8 mouse cellular contexts compared by ENCODE assay signal in genomic region chr13:85288843-85289713, GRCm38 (mm10). TPM values are rescaled to one million over a fixed set of nuclear protein-coding genes. Genes with fewer than 3 reads are reported as not detected.
DNase-seq lines count a peak whose midpoint lies in the region; ATAC-seq and TF ChIP-seq lines count a peak whose summit lies in the region.

Gene Rasa1 (minus strand): TSS chr13:85289130.

- H3K4me2 ChIP-seq in kidney, embryonic 16.5 days (replicated peaks; ENCODE audit: low read depth, low read length): peak within 1 kb of the TSS; percentile 60
- peak within 1 kb of the TSS; percentile 92 for H3K4me2 ChIP-seq in myocyte (ENCODE audit: low read depth)

- WGBS in heart, embryonic 10.5 days: under 1% methylated on average over 95 of the region's 97 CpGs
- WGBS in kidney, embryonic 16.5 days: under 1% methylated on average over 84 of the region's 97 CpGs
- under 1% methylated on average over 91 of the region's 97 CpGs for WGBS in liver, adult 2 months

- H3K27ac ChIP-seq in heart, embryonic 10.5 days: peak within 1 kb of the TSS; percentile 96
- H3K27ac ChIP-seq in kidney, embryonic 16.5 days (ENCODE audit: low read length): peak within 1 kb of the TSS; percentile 100
- peak within 1 kb of the TSS; percentile 74 for H3K27ac ChIP-seq in liver, adult 2 months (replicated peaks; ENCODE audit: insufficient read depth, low read depth, low read length)

- peak within 1 kb of the TSS; percentile 85 for H3ac ChIP-seq in myocyte (ENCODE audit: control insufficient read depth, insufficient read length)

- no peaks in the 10 kb centered on the region for H3K9me3 ChIP-seq in heart, embryonic 10.5 days
- H3K9me3 ChIP-seq in kidney, embryonic 16.5 days (ENCODE audit: low read length): no peaks in the 10 kb centered on the region

- peak; percentile 95 for ATAC-seq in erythroblast, adult 5-6 weeks (replicated peaks; ENCODE audit: low FRiP score, poor library complexity, severe bottlenecking)
- ATAC-seq in kidney, embryonic 16.5 days (ENCODE audit: low FRiP score, low TSS enrichment): peak; percentile 99

- H3K36me3 ChIP-seq in heart, embryonic 10.5 days: no peaks in the 10 kb centered on the region
- no peaks in the 10 kb centered on the region for H3K36me3 ChIP-seq in kidney, embryonic 16.5 days (ENCODE audit: insufficient read depth, low read length)
- no peaks in the 10 kb centered on the region for H3K36me3 ChIP-seq in liver, adult 2 months (ENCODE audit: control insufficient read depth, insufficient read depth, low read length)
- no peaks in the 10 kb centered on the region for H3K36me3 ChIP-seq in myocyte (ENCODE audit: control insufficient read depth, insufficient read depth)
- no peaks in the 10 kb centered on the region for H3K36me3 ChIP-seq in splenic B cell, adult 2 months (ENCODE audit: control insufficient read depth, insufficient read depth, low read length, poor library complexity, severe bottlenecking)

- H3K79me2 ChIP-seq in liver, adult 2 months (ENCODE audit: control insufficient read depth, insufficient read depth, low read length): peaks cover 10% of the 10 kb centered on the region; the same call in 1 of the 2 replicates
- H3K79me2 ChIP-seq in myocyte (ENCODE audit: control insufficient read depth, insufficient read depth): peaks cover 42% of the 10 kb centered on the region

- H3K4me3 ChIP-seq in heart, embryonic 10.5 days: peak within 1 kb of the TSS; percentile 97
- H3K4me3 ChIP-seq in kidney, embryonic 16.5 days (ENCODE audit: low read length): peak within 1 kb of the TSS; percentile 61
- peak within 1 kb of the TSS; percentile 68 for H3K4me3 ChIP-seq in liver, adult 2 months (ENCODE audit: insufficient read depth, low read depth, low read length)
- H3K4me3 ChIP-seq in myocyte: peak within 1 kb of the TSS; percentile 81

- no peak for TF ChIP-seq CTCF in liver, adult 2 months (IDR thresholded peaks at IDR 0.05; ENCODE audit: low read depth, low read length)

- no peaks in the 10 kb centered on the region for H3K4me1 ChIP-seq in heart, embryonic 10.5 days
- H3K4me1 ChIP-seq in kidney, embryonic 16.5 days (ENCODE audit: insufficient read depth, low read length): peaks cover 4% of the 10 kb centered on the region; the same call in 1 of the 2 replicates
- H3K4me1 ChIP-seq in liver, adult 2 months (ENCODE audit: control insufficient read depth, insufficient read depth, low read length): peaks cover 3% of the 10 kb centered on the region; the same call in 1 of the 2 replicates

- DNase-seq in B cell, adult 2 months: peak; percentile 89 to 90
- DNase-seq in brain, adult 2 months (ENCODE audit: low read depth, low spot score): peak; percentile 99
- peak; percentile 99 for DNase-seq in heart, embryonic 10.5 days (ENCODE audit: low spot score)
- peak; percentile 84 for DNase-seq in liver, adult 2 months (ENCODE audit: extremely low read depth, low read depth, low spot score)
- peak; percentile 92 for DNase-seq in splenic B cell, adult 2 months (ENCODE audit: low read depth, low spot score)

- peak within 1 kb of the TSS; percentile 93 for H3K9ac ChIP-seq in kidney, embryonic 16.5 days (replicated peaks; ENCODE audit: low read length)
- peak within 1 kb of the TSS; percentile 90 for H3K9ac ChIP-seq in liver, adult 2 months (ENCODE audit: low read depth, low read length)

- peak; percentile 80 for TF ChIP-seq POLR2A in liver, adult 2 months (IDR thresholded peaks at IDR 0.05; ENCODE audit: extremely low read depth, insufficient read depth, low read length)
- peak; percentile 87 for TF ChIP-seq POLR2A in myocyte (IDR thresholded peaks at IDR 0.05; ENCODE audit: insufficient read length, low read depth)

- H3K27me3 ChIP-seq in heart, embryonic 10.5 days (ENCODE audit: insufficient read depth, poor library complexity, severe bottlenecking): no peaks in the 10 kb centered on the region
- H3K27me3 ChIP-seq in kidney, embryonic 16.5 days (ENCODE audit: insufficient read depth, low read length): no peaks in the 10 kb centered on the region
- H3K27me3 ChIP-seq in liver, adult 2 months (ENCODE audit: control insufficient read depth, insufficient read depth, low read length): no peaks in the 10 kb centered on the region
- H3K27me3 ChIP-seq in myocyte (ENCODE audit: control insufficient read depth, insufficient read depth, insufficient read length): no peaks in the 10 kb centered on the region
- no peaks in the 10 kb centered on the region for H3K27me3 ChIP-seq in splenic B cell, adult 2 months (ENCODE audit: control insufficient read depth, insufficient read depth, low read length, poor library complexity, severe bottlenecking)

TF ChIP-seq in myocyte, 11 proteins besides CTCF, POLR2A, EP300 and RAD21:
- TF ChIP-seq POLR2AphosphoS2 (IDR thresholded peaks at IDR 0.05; ENCODE audit: insufficient read length, low read depth): peak; percentile 96
- TF ChIP-seq USF1 (IDR thresholded peaks at IDR 0.05; ENCODE audit: low read depth): no peak
- TF ChIP-seq E2F4 (IDR thresholded peaks at IDR 0.05; ENCODE audit: insufficient read depth): no peak
- peak in 1 of 3 experiments; percentile 22 for TF ChIP-seq MYOD1 (IDR thresholded peaks at IDR 0.05; ENCODE audit: control insufficient read depth in 1 of 3, insufficient read length in 2 of 3, low read depth in 2 of 3)
- no peak for TF ChIP-seq MYOG (IDR thresholded peaks at IDR 0.05; ENCODE audit: control insufficient read depth in 1 of 3, insufficient read depth in 1 of 3, insufficient read length in 2 of 3, low read depth in 2 of 3)
- no peak for TF ChIP-seq MAX (IDR thresholded peaks at IDR 0.05; ENCODE audit: low read depth)
TF ChIP-seq in myocyte: peak in this region for 2.

RNA-seq across cellular contexts. Expression of gene Rasa1, which starts in this region (rescaled TPM):
- total RNA-seq in erythroblast, adult 5-6 weeks (2015; ENCODE audit: low replicate concordance): 14.6 and 29.4 TPM in 2 replicates
- 28.4 and 30.9 TPM in 2 replicates for total RNA-seq in erythroblast, adult 5-6 weeks (2017; ENCODE audit: low replicate concordance)
- polyA plus RNA-seq in heart, embryonic 10.5 days (2016; fragmentation: Nextera tagmentation; extraction: Ambion mirVana): 29.3 and 37.7 TPM in 2 replicates
- polyA plus RNA-seq in kidney, embryonic 16.5 days (2015; fragmentation: Nextera tagmentation; extraction: Ambion mirVana): 36.6 and 45.5 TPM in 2 replicates
- total RNA-seq in liver, adult 2 months (2014; rRNA removed): 25.4 and 26.5 TPM in 2 replicates
- polyA plus RNA-seq in liver, adult 2 months (2012; rRNA removed): 2.2 and 3.0 TPM in 2 replicates
- 11.3 TPM for polyA plus RNA-seq in myocyte (2012; fragmentation: generic; extraction: Trizol)

Comparison
In these comparisons a context has a peak if more than half of its experiments do, and no peak if none do; other contexts are left out.
1. Peak in every context shown above with its lines: DNase-seq, ATAC-seq, H3K4me3 ChIP-seq and H3K27ac ChIP-seq.